Mouse (Mus musculus) hindbrain, embryonic 14.5 days (tissue): ENCODE data around the gene Areg. TPM values are rescaled to one million over a fixed set of nuclear protein-coding genes. Genes with fewer than 3 reads are reported as not detected.
A peak's percentile ranks its signal among the peaks of the same experiment; 100 is the strongest.

ENCODE experiments used
- ATAC-seq: fragments of 200-750 bp; cut with Nextera tagmentation; 2 replicates; pipeline ENCODE4 v1.8.0; 2017; ENCODE audit warnings: moderate number of reproducible peaks, mild to moderate bottlenecking, moderate TSS enrichment, moderate library complexity; ENCODE audit not compliant: low FRiP score
- DNase-seq: peaks from one replicate; pipeline ENCODE4 v3.0.0-alpha.2; 2015; ENCODE audit warnings: low spot score
- H3K27ac ChIP-seq: fragments of 300-500 bp; sonication (generic); 2 replicates; pipeline ENCODE4 v1.5.1; 2014; ENCODE audit warnings: mild to moderate bottlenecking, moderate library complexity
- H3K27me3 ChIP-seq: fragments of 300-500 bp; sonication (generic); 2 replicates; pipeline ENCODE4 v1.6.1; 2014; ENCODE audit warnings: mild to moderate bottlenecking, low read length, mixed read lengths; ENCODE audit not compliant: control insufficient read depth, insufficient read depth
- H3K36me3 ChIP-seq: fragments of 300-500 bp; sonication (generic); replicated peaks from 2 replicates; pipeline ENCODE4 v1.6.1; 2014; ENCODE audit not compliant: control insufficient read depth, insufficient read depth
- H3K4me1 ChIP-seq: fragments of 300-500 bp; sonication (generic); replicated peaks from 2 replicates; pipeline ENCODE4 v1.6.1; 2014; ENCODE audit warnings: antibody characterized with exemption, low read length, mixed read lengths; ENCODE audit not compliant: control insufficient read depth, insufficient read depth
- H3K4me2 ChIP-seq: fragments of 300-500 bp; sonication (generic); replicated peaks from 2 replicates; pipeline ENCODE4 v1.6.1; 2014; ENCODE audit warnings: mild to moderate bottlenecking, moderate library complexity
- H3K4me3 ChIP-seq: fragments of 300-500 bp; sonication (generic); replicated peaks from 2 replicates; pipeline ENCODE4 v1.5.1; 2014; ENCODE audit warnings: mild to moderate bottlenecking, low read length
- H3K9ac ChIP-seq: fragments of 300-500 bp; sonication (generic); 2 replicates; pipeline ENCODE4 v1.6.1; 2014
- H3K9me3 ChIP-seq: fragments of 300-500 bp; sonication (generic); 2 replicates; pipeline ENCODE4 v1.6.1; 2016; ENCODE audit warnings: low read length; ENCODE audit not compliant: control insufficient read depth
- whole genome bisulfite sequencing: fragments of 180-500 bp; shearing (Covaris S2); extraction: QIAGEN DNeasy Blood & Tissue Kit; methylation state at CpG from one replicate; pipeline ENCODE4 v1.1.7; 2014; 5-methylcytosine and 5-hydroxymethylcytosine counted together
- polyA plus RNA-seq: library from polyadenylated mRNA; unstranded; fragments of >200 nt; fragmentation: Nextera tagmentation; extraction: Ambion mirVana; gene quantifications from 2 replicates; pipeline ENCODE4 v1.2.1, GENCODE M21; 2014

The Areg gene
- polyA plus RNA-seq, 1 experiment from 2014 or later, result 0.27 TPM

DNA sequence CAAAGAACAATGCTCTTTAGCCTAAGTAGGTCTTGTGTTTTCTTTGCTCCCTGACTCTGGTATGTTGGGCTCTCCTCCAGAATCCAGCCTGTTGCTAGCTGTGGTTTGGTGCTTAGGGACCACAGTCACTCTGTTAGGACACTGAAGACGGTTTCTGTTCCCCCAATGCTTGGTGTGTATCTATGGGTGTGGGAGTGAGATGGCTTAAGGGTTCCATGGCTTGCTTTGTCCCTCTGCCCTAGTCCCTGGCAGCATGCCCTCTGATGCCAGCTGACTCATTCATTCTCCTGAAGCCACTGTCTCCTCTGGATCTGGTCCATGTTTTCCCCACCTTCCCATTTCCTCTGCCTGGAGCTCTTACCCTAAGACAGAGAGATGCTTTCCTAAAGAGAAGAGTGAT is 24.8 kb upstream of the Areg start:
- no peaks in the 10 kb centered on the region for H3K4me1 ChIP-seq
- DNase-seq, result no peak

DNA sequence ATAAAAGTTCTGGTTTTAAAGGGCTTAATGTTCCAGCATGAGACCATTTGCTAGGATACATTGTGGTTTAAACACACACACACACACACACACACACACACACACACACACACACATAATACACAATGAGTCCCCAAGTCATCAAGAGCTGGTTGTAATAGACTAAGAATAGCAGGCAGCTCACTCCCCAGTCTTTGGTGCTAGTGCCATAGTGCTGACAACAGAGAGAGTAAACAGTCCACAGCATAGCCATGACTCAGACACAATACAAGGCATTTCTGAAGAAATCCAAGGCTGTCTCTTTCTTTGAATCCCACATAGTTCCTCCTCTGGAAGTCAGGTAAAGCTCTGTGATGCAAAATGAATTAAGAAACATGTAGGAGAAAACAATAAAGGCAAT is 20.8 kb upstream of the Areg start:
- H3K27ac ChIP-seq, result no peak overlapping the region
- H3K9me3 ChIP-seq, result no peaks in the 10 kb centered on the region
- H3K4me3 ChIP-seq, result no peak overlapping the region
- no peaks in the 10 kb centered on the region for H3K4me1 ChIP-seq
- no peaks in the 10 kb centered on the region for H3K36me3 ChIP-seq
- H3K4me2 ChIP-seq, result no peak overlapping the region
- ATAC-seq (no peak), DNase-seq (no peak)
- no peaks in the 10 kb centered on the region for H3K27me3 ChIP-seq
- no peak overlapping the region for H3K9ac ChIP-seq

More for the DNA sequence above, 24.8 kb upstream of the Areg start:
- H3K27me3 ChIP-seq, result no peaks in the 10 kb centered on the region
- H3K4me3 ChIP-seq, result no peak overlapping the region
- H3K27ac ChIP-seq, result no peak overlapping the region
- ATAC-seq, result no peak
- no peaks in the 10 kb centered on the region for H3K36me3 ChIP-seq
- H3K9me3 ChIP-seq, result no peaks in the 10 kb centered on the region
- 76% methylated on average over 1 of the region's 1 CpGs for WGBS
- no peak overlapping the region for H3K9ac ChIP-seq
- H3K4me2 ChIP-seq, result no peak overlapping the region

DNA sequence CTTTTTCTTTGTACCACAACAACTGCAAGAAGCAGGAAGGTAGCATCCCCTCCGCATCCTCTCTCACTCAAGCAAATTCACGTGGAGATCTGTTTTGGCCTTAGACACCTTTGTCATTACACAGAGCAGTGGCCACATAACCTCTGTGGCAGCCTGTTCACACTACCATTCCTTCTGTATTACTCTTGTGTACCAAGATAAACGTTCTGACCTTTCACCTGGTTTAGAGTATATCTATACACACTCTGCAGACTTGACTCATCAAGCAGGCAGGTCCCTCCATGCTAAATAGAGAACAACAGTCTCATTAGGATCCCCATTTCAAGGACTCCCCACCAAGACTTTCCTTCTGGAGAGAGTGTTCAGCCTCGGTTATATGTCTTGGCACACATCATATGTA is 16.0 kb upstream of the Areg start:
- no peak overlapping the region for H3K4me2 ChIP-seq
- no peak overlapping the region for H3K27ac ChIP-seq
- H3K9me3 ChIP-seq, result no peaks in the 10 kb centered on the region
- H3K36me3 ChIP-seq, result no peaks in the 10 kb centered on the region
- no peaks in the 10 kb centered on the region for H3K27me3 ChIP-seq
- H3K4me3 ChIP-seq, result no peak overlapping the region
- ATAC-seq (no peak), DNase-seq (no peak)
- 87% methylated on average over 4 of the region's 4 CpGs for WGBS
- H3K4me1 ChIP-seq, result no peaks in the 10 kb centered on the region
- H3K9ac ChIP-seq, result no peak overlapping the region

DNA sequence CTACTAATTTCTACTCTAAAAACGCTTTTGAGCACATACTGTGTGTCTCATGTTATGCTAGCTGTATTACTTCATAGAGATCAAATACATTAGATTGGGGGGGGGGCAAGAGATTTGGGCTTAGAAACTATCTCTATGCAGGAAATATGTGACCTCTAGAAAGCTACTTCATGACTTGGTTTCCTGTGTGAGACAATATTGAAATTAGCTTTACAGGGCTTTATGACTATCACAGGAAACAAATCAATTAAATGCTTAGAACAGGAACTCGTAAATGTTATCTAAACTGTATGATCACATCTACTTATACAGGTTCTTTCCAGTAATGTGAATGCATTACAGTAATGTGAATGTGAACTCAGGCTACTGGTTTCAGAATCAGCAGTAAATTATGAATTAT is 15.3 kb upstream of the Areg start:
- ATAC-seq (no peak), DNase-seq (no peak)
- no peaks in the 10 kb centered on the region for H3K9me3 ChIP-seq
- no peak overlapping the region for H3K4me2 ChIP-seq
- 89% methylated on average over 2 of the region's 2 CpGs for WGBS
- no peaks in the 10 kb centered on the region for H3K4me1 ChIP-seq
- H3K4me3 ChIP-seq, result no peak overlapping the region
- H3K27me3 ChIP-seq, result no peaks in the 10 kb centered on the region
- H3K36me3 ChIP-seq, result no peaks in the 10 kb centered on the region
- H3K9ac ChIP-seq, result no peak overlapping the region
- H3K27ac ChIP-seq, result no peak overlapping the region

DNA sequence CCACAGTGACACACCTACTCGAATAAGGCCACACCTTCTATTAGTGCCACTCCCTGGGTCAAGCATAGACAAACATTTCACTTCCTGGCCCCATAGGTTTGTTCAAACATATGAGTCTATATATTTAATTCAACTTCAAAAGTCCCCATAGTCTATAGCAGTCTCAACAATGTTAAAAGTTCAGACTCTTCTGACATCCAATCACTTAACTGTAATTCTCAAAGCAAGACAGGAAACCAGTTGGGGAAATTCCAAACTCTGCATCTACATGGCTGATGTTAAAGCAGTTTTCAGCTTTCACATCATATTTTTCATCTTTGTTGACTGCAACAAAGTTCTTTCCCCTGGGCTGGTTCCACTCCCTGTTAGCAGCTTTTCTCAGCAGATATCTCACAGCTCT is 12.8 kb upstream of the Areg start:
- no peak overlapping the region for H3K27ac ChIP-seq
- H3K4me2 ChIP-seq, result no peak overlapping the region
- no peak overlapping the region for H3K4me3 ChIP-seq
- no peaks in the 10 kb centered on the region for H3K36me3 ChIP-seq
- no peaks in the 10 kb centered on the region for H3K9me3 ChIP-seq
- WGBS, result 94% methylated on average over 1 of the region's 1 CpGs
- H3K4me1 ChIP-seq, result no peaks in the 10 kb centered on the region
- H3K27me3 ChIP-seq, result no peaks in the 10 kb centered on the region
- H3K9ac ChIP-seq, result no peak overlapping the region
- ATAC-seq (no peak), DNase-seq (no peak)

DNA sequence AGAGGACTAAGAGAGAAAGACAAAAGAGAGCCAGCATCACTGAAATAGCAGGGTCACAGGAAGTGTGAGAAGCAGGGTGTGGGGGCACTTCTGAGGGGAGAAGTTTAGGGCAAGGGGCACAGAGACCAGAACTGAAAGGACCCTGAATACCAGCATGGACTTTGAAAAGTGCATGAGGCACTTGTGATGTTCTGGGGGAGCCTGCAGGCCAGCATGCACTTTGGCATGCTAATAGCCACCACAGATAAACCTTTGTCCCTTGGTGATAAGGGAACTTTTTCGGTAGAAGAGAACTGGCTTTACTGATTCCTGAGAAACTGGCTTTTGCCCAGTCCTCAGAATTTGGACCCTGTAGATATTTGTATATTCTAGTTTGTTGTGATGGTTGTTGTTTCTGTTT is 4.4 kb upstream of the Areg start:
- no peak for ATAC-seq
- Histone ChIP-seq H3K4me3 (no peak overlapping the region), H3K9ac (no peak overlapping the region), H3K27me3 (peaks cover 10% of the 10 kb centered on the region; the same call in 1 of the 2 replicates), H3K4me2 (no peak overlapping the region), H3K9me3 (no peaks in the 10 kb centered on the region), H3K4me1 (no peaks in the 10 kb centered on the region), H3K27ac (no peak overlapping the region), H3K36me3 (no peaks in the 10 kb centered on the region)
- no peak for DNase-seq
- WGBS, result 46% methylated on average over 1 of the region's 1 CpGs

DNA sequence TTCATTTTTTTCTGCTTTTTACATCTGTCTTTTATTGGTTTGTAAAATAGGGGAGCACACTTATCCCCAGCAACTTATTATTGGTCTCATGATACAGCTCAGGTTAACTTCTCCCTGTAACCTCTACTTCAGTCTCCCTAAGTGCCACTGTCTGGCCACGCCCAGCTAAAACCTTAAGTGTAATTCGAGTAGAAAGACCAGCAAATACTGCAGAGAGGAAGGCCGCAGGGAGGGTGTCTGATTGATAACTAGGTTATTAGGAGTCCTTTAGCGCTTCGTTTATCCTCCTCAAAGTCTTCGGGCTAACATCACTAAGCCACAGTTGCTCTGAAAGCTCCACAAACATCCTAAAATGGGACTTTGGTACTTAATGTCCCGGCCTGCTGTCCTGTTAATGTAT is 429 bp upstream of the Areg start:
- Histone ChIP-seq H3K4me3 (peak overlapping the region; percentile 66), H3K36me3 (no peaks in the 10 kb centered on the region), H3K9me3 (no peaks in the 10 kb centered on the region), H3K27me3 (peaks cover 23% of the 10 kb centered on the region), H3K4me1 (no peaks in the 10 kb centered on the region), H3K27ac (no peak overlapping the region), H3K4me2 (peak overlapping the region; percentile 94), H3K9ac (no peak overlapping the region)
- no peak for ATAC-seq
- 2% methylated on average over 7 of the region's 7 CpGs for WGBS
- DNase-seq, result no peak

DNA sequence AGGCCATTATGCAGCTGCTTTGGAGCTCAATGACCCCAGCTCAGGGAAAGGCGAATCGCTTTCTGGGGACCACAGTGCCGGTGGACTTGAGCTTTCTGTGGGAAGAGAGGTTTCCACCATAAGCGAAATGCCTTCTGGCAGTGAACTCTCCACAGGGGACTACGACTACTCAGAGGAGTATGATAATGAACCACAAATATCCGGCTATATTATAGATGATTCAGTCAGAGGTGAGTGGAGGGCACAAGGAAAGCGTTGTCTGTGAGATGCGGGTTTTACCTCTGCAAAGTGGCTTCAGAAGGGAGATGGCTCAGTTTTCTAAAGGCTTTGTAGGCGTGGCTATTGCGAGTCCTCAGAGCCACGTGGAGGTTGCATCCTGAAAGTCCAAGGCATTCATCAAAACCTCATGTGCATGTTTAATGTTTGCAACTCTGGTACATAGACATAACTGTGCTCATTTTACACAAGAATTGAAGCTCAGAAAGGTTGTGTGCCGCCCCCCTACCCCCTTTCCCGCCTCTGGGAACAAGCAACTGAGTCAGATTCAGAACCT is 1.6 kb downstream of the Areg start:
- Histone ChIP-seq H3K27me3 (peaks cover 23% of the 10 kb centered on the region), H3K9ac (no peak overlapping the region), H3K9me3 (no peaks in the 10 kb centered on the region), H3K4me2 (no peak overlapping the region), H3K4me1 (no peaks in the 10 kb centered on the region), H3K36me3 (no peaks in the 10 kb centered on the region), H3K4me3 (no peak overlapping the region), H3K27ac (no peak overlapping the region)
- DNase-seq (no peak), ATAC-seq (no peak)
- 46% methylated on average over 13 of the region's 13 CpGs for WGBS

DNA sequence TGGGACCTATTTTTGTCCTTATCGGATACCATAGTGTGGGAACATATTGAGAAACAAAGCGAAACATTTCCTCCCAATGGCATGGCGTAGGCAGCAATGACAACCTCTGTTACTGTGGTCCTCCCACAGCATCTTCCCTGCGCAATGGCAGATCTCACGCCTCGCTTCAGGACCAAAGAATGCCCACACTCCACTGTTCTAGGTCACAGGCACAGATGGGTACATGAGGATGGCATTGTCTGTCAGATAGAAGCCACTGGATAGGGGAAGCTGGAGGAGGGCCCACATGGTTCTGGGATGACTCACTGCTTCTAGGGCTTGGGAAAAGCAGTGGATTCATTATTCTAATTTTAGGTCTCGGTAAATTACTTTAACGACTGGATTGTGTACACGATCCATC is 5.6 kb downstream of the Areg start:
- H3K4me3 ChIP-seq, result no peak overlapping the region
- H3K4me1 ChIP-seq, result no peaks in the 10 kb centered on the region
- H3K9ac ChIP-seq, result no peak overlapping the region
- no peaks in the 10 kb centered on the region for H3K36me3 ChIP-seq
- ATAC-seq (no peak), DNase-seq (no peak)
- H3K27me3 ChIP-seq, result peaks cover 13% of the 10 kb centered on the region
- peaks cover 5% of the 10 kb centered on the region; the same call in 1 of the 2 replicates for H3K9me3 ChIP-seq
- 94% methylated on average over 9 of the region's 9 CpGs for WGBS
- H3K27ac ChIP-seq, result no peak overlapping the region
- H3K4me2 ChIP-seq, result no peak overlapping the region

DNA sequence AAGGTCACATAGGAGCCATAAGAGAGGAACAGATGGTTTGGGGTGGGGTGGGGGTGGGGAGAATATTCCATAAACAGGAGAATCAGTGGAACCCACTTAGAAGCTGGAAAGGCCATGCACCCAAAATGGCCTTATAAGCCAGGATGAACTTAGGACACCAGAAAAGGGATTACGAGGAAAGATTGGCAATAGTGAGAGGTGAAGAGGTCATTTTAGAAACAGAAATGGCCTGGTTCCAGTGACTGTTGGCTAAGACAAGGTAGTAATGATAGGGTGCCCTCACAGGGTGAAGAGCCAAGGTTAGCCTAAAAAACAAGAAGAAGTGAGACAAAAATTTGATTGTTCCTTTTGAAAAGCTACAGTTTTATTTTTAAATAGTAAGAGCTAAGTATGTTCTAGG is 7.6 kb downstream of the Areg start:
- Histone ChIP-seq H3K36me3 (no peaks in the 10 kb centered on the region), H3K9ac (no peak overlapping the region), H3K27ac (no peak overlapping the region), H3K27me3 (no peaks in the 10 kb centered on the region), H3K4me3 (no peak overlapping the region), H3K9me3 (peaks cover 16% of the 10 kb centered on the region), H3K4me1 (no peaks in the 10 kb centered on the region), H3K4me2 (no peak overlapping the region)
- ATAC-seq, result no peak
- WGBS, result 90% methylated on average over 1 of the region's 1 CpGs
- DNase-seq, result no peak
